Mouse (Mus musculus): Measurements from ENCODE around the gene Zfhx2. TPM values are rescaled to one million over a fixed set of nuclear protein-coding genes. Genes with fewer than 3 reads are reported as not detected.
A peak's percentile ranks its signal among the peaks of the same experiment; 100 is the strongest.
"Not testable (repeated sequence)": the region's sequence is repeated elsewhere in the genome, so short reads cannot be mapped to it uniquely, and the experiment has no call there.

The Zfhx2 gene
- polyA plus RNA-seq, 1 experiment = 0.69 TPM

GRCm38 (mm10) chr14:55047971-55048531 is 44.1 kb downstream of the Zfhx2 start:
- no peak for DNase-seq (ENCODE audit: low read depth)

- not testable (repeated sequence) for DNase-seq (ENCODE audit: low read depth)
Measured at GRCm38 (mm10) chr14:55043694-55044093, 48.4 kb downstream of the Zfhx2 start.

- no peak for DNase-seq (ENCODE audit: low read depth)
Measured at GRCm38 (mm10) chr14:55032695-55033225, 59.4 kb downstream of the Zfhx2 start.

GRCm38 (mm10) chr14:55029034-55029698 is 63.0 kb downstream of the Zfhx2 start:
- no peak for DNase-seq (ENCODE audit: low read depth)

- DNase-seq (ENCODE audit: low read depth) = no peak
Measured at GRCm38 (mm10) chr14:55028333-55028835, 63.7 kb downstream of the Zfhx2 start.

GRCm38 (mm10) chr14:55027653-55028052 is 64.5 kb downstream of the Zfhx2 start:
- DNase-seq (ENCODE audit: low read depth) = no peak

GRCm38 (mm10) chr14:55027251-55027650 is 64.9 kb downstream of the Zfhx2 start:
- DNase-seq (ENCODE audit: low read depth) = no peak

GRCm38 (mm10) chr14:55025527-55025926 is 66.6 kb downstream of the Zfhx2 start:
- DNase-seq (ENCODE audit: low read depth) = no peak

GRCm38 (mm10) chr14:55024236-55024635 is 67.9 kb downstream of the Zfhx2 start:
- DNase-seq (ENCODE audit: low read depth) = no peak

GRCm38 (mm10) chr14:55023011-55023410 is 69.1 kb downstream of the Zfhx2 start:
- no peak for DNase-seq (ENCODE audit: low read depth)

- no peak for DNase-seq (ENCODE audit: low read depth)
Measured at GRCm38 (mm10) chr14:55020394-55020793, 71.7 kb downstream of the Zfhx2 start.

- no peak for DNase-seq (ENCODE audit: low read depth)
Measured at GRCm38 (mm10) chr14:55016876-55017275, 75.2 kb downstream of the Zfhx2 start.

- DNase-seq (ENCODE audit: low read depth) = no peak
Measured at GRCm38 (mm10) chr14:55015767-55016111, 76.4 kb downstream of the Zfhx2 start.

GRCm38 (mm10) chr14:55014991-55015766 is 76.9 kb downstream of the Zfhx2 start, which contains the start of gene Ngdn:
TSS of gene Ngdn (plus strand) at chr14:55015454.
- peak; percentile 100 for DNase-seq (ENCODE audit: low read depth)

- peak; percentile 57 for DNase-seq (ENCODE audit: low read depth)
Measured at GRCm38 (mm10) chr14:55014591-55014990, 77.5 kb downstream of the Zfhx2 start.

GRCm38 (mm10) chr14:55011116-55011515 is 81.0 kb downstream of the Zfhx2 start:
- no peak for DNase-seq (ENCODE audit: low read depth)

Other genes starting within 250 kb of the Zfhx2 start
- gene Homez, start 221.4 kb downstream of the Zfhx2 start, polyA plus RNA-seq (2012; rRNA removed) = 9.1 and 10.1 TPM in 2 replicates
- gene Ppp1r3e, start 214.8 kb downstream of the Zfhx2 start, polyA plus RNA-seq (2012; rRNA removed) = 26.7 and 30.8 TPM in 2 replicates
- 76.2 and 83.0 TPM in 2 replicates for gene Bcl2l2, start 208.9 kb downstream of the Zfhx2 start, polyA plus RNA-seq (2012; rRNA removed)
- 1.4 and 4.1 TPM in 2 replicates for gene Gm20521, start 208.9 kb downstream of the Zfhx2 start, polyA plus RNA-seq (2012; rRNA removed)
- gene Pabpn1, start 199.8 kb downstream of the Zfhx2 start, polyA plus RNA-seq (2012; rRNA removed) = 185 and 205 TPM in 2 replicates
- 63.8 and 66.2 TPM in 2 replicates for gene Slc22a17, start 179.2 kb downstream of the Zfhx2 start, polyA plus RNA-seq (2012; rRNA removed)
- 12.1 and 13.9 TPM in 2 replicates for gene Efs, start 166.2 kb downstream of the Zfhx2 start, polyA plus RNA-seq (2012; rRNA removed)
- 0.11 TPM in 1 of 2 replicates, not detected in the other for gene Il25, start 159.6 kb downstream of the Zfhx2 start, polyA plus RNA-seq (2012; rRNA removed)
- gene Cmtm5, start 156.1 kb downstream of the Zfhx2 start, polyA plus RNA-seq (2012; rRNA removed) = 0.63 and 0.74 TPM in 2 replicates
- gene Myh6, start 125.4 kb downstream of the Zfhx2 start, polyA plus RNA-seq (2012; rRNA removed) = 0.03 TPM in 1 of 2 replicates, not detected in the other
- gene Gm17428, start 115.4 kb downstream of the Zfhx2 start, polyA plus RNA-seq (2012; rRNA removed) = not detected in 2 replicates
- gene Myh7, start 97.7 kb downstream of the Zfhx2 start, polyA plus RNA-seq (2012; rRNA removed) = 0.18 and 0.54 TPM in 2 replicates
- gene Ngdn, start 76.9 kb downstream of the Zfhx2 start, polyA plus RNA-seq (2012; rRNA removed) = 12.1 and 14.6 TPM in 2 replicates
- gene Thtpa, start 2.5 kb upstream of the Zfhx2 start, polyA plus RNA-seq (2012; rRNA removed) = 9.6 and 13.0 TPM in 2 replicates
- 19.2 and 26.4 TPM in 2 replicates for gene Ap1g2, start 14.3 kb upstream of the Zfhx2 start, polyA plus RNA-seq (2012; rRNA removed)
- 0.41 and 0.45 TPM in 2 replicates for gene Jph4, start 24.6 kb upstream of the Zfhx2 start, polyA plus RNA-seq (2012; rRNA removed)
- not detected in 2 replicates for gene Dhrs2, start 129.7 kb upstream of the Zfhx2 start, polyA plus RNA-seq (2012; rRNA removed)

Data from gonadal fat pad, adult 2 months (tissue).